Comparison of ENCODE assay signal across 14 mouse cellular contexts in genomic region chr8:126919703-126920102, GRCm38 (mm10). TPM values are rescaled to one million over a fixed set of nuclear protein-coding genes. Genes with fewer than 3 reads are reported as not detected.
DNase-seq lines count a peak whose midpoint lies in the region; ATAC-seq and TF ChIP-seq lines count a peak whose summit lies in the region.
"Had no signal": no experiment of that assay in that cellular context is flagged by ENCODE, and none has a peak within 500 bp of the region (broad histone marks: within the 10 kb centered on the region; RNA-seq: fewer than 3 reads in every experiment).

No protein-coding gene starts in this region.

- no peak for TF ChIP-seq CTCF in gastrocnemius, adult 2 months (IDR thresholded peaks at IDR 0.05)

- H3K9ac ChIP-seq in hindbrain, embryonic 14.5 days: no peak overlapping the region
- 0 out of 2 replicates have a peak overlapping the region, but pooled peaks have one; percentile 10 for H3K9ac ChIP-seq in lung, embryonic 16.5 days (ENCODE audit: low read length)
- no peak overlapping the region; the same call in 1 of the 2 replicates for H3K9ac ChIP-seq in stomach, embryonic 16.5 days (ENCODE audit: low read length)
- H3K9ac ChIP-seq: liver, embryonic 14.5 days; midbrain, embryonic 15.5 days had no signal

- no peak for ATAC-seq in hindbrain, embryonic 14.5 days (ENCODE audit: low FRiP score)
- no peak for ATAC-seq in lung, embryonic 16.5 days (ENCODE audit: low read depth)
- no peak for ATAC-seq in stomach, embryonic 16.5 days (ENCODE audit: insufficient read depth, low FRiP score)
- ATAC-seq: midbrain, embryonic 15.5 days had no signal

- no peaks in the 10 kb centered on the region for H3K9me3 ChIP-seq in hindbrain, embryonic 10.5 days
- no peaks in the 10 kb centered on the region for H3K9me3 ChIP-seq in hindbrain, embryonic 14.5 days (ENCODE audit: control insufficient read depth, low read length)
- H3K9me3 ChIP-seq in lung, embryonic 16.5 days (ENCODE audit: control insufficient read depth, low read length): no peaks in the 10 kb centered on the region
- no peaks in the 10 kb centered on the region for H3K9me3 ChIP-seq in stomach, embryonic 16.5 days (replicated peaks; ENCODE audit: control insufficient read depth, low read length)
- H3K9me3 ChIP-seq: midbrain, embryonic 15.5 days had no signal

- no peaks in the 10 kb centered on the region for H3K27me3 ChIP-seq in hindbrain, embryonic 10.5 days (ENCODE audit: insufficient read depth, poor library complexity, severe bottlenecking)
- H3K27me3 ChIP-seq in hindbrain, embryonic 14.5 days (ENCODE audit: control insufficient read depth, insufficient read depth, low read length): no peaks in the 10 kb centered on the region
- H3K27me3 ChIP-seq in lung, embryonic 16.5 days (ENCODE audit: control insufficient read depth, insufficient read depth, low read depth, low read length): no peaks in the 10 kb centered on the region
- no peaks in the 10 kb centered on the region for H3K27me3 ChIP-seq in stomach, embryonic 16.5 days (ENCODE audit: control insufficient read depth, insufficient read depth, low read length)
- H3K27me3 ChIP-seq: CH12.LX; midbrain, embryonic 15.5 days had no signal

- 92% methylated on average over 5 of the region's 5 CpGs for WGBS in hindbrain, embryonic 10.5 days
- 94% methylated on average over 5 of the region's 5 CpGs for WGBS in hindbrain, embryonic 14.5 days
- 82% methylated on average over 5 of the region's 5 CpGs for WGBS in lung, embryonic 16.5 days
- WGBS in stomach, embryonic 16.5 days: 83% methylated on average over 5 of the region's 5 CpGs

- no peak for DNase-seq in gastrocnemius, adult 2 months
- no peak for DNase-seq in gastrocnemius, adult 18-20 months (ENCODE audit: low spot score)
- DNase-seq in hindbrain, embryonic 10.5 days (ENCODE audit: low spot score): no peak
- DNase-seq in hindbrain, embryonic 14.5 days (ENCODE audit: low spot score): no peak
- no peak for DNase-seq in lung, adult 18-20 months
- no peak for DNase-seq in urinary bladder, adult 18-20 months (ENCODE audit: low spot score in 2 of 2)
- DNase-seq: cerebellum, postnatal 36 days; right cerebral cortex, postnatal 14 days had no signal

- H3K4me2 ChIP-seq in hindbrain, embryonic 14.5 days (replicated peaks): no peak overlapping the region
- H3K4me2 ChIP-seq in lung, embryonic 16.5 days (ENCODE audit: low read depth, low read length): no peak overlapping the region
- H3K4me2 ChIP-seq in stomach, embryonic 16.5 days (ENCODE audit: low read depth, low read length): no peak overlapping the region
- H3K4me2 ChIP-seq: midbrain, embryonic 15.5 days had no signal

- peaks cover 21% of the 10 kb centered on the region for H3K4me1 ChIP-seq in hindbrain, embryonic 10.5 days (replicated peaks)
- peaks cover 4% of the 10 kb centered on the region; the same call in 1 of the 2 replicates for H3K4me1 ChIP-seq in hindbrain, embryonic 14.5 days (replicated peaks; ENCODE audit: control insufficient read depth, insufficient read depth, low read length)
- H3K4me1 ChIP-seq in lung, embryonic 16.5 days (replicated peaks; ENCODE audit: control insufficient read depth, insufficient read depth, low read length): peaks cover 23% of the 10 kb centered on the region
- H3K4me1 ChIP-seq in stomach, embryonic 16.5 days (ENCODE audit: control insufficient read depth, insufficient read depth, low read length): peaks cover 9% of the 10 kb centered on the region; the same call in 1 of the 2 replicates

- H3K27ac ChIP-seq in gastrocnemius, adult 2 months: peak overlapping the region; percentile 71
- 0 out of 2 replicates have a peak overlapping the region, but pooled peaks have one; percentile 50 for H3K27ac ChIP-seq in hindbrain, embryonic 10.5 days
- no peak overlapping the region for H3K27ac ChIP-seq in hindbrain, embryonic 14.5 days
- H3K27ac ChIP-seq in lung, embryonic 16.5 days (ENCODE audit: low read length): no peak overlapping the region
- 0 out of 2 replicates have a peak overlapping the region, but pooled peaks have one; percentile 6 for H3K27ac ChIP-seq in stomach, embryonic 16.5 days (ENCODE audit: low read length)
- H3K27ac ChIP-seq: liver, embryonic 14.5 days; midbrain, embryonic 15.5 days had no signal

- 0 out of 2 replicates have a peak, but pooled peaks cover 14% of the 10 kb centered on the region for H3K36me3 ChIP-seq in hindbrain, embryonic 10.5 days
- no peaks in the 10 kb centered on the region for H3K36me3 ChIP-seq in hindbrain, embryonic 14.5 days (replicated peaks; ENCODE audit: control insufficient read depth, insufficient read depth)
- no peaks in the 10 kb centered on the region for H3K36me3 ChIP-seq in lung, embryonic 16.5 days (ENCODE audit: control insufficient read depth, insufficient read depth, low read length)
- H3K36me3 ChIP-seq in stomach, embryonic 16.5 days (ENCODE audit: control insufficient read depth, insufficient read depth, low read length): no peaks in the 10 kb centered on the region
- H3K36me3 ChIP-seq: midbrain, embryonic 15.5 days had no signal

- intact Hi-C loops in gastrocnemius, adult 2 months (cut with DNase I): loop anchor here (2.0 to 5.0 kb wide), 6 partner anchors 183 to 437 kb away; no protein-coding TSS in a partner anchor

- no peak overlapping the region for H3K4me3 ChIP-seq in gastrocnemius, adult 2 months
- H3K4me3 ChIP-seq in hindbrain, embryonic 10.5 days: no peak overlapping the region
- H3K4me3 ChIP-seq in hindbrain, embryonic 14.5 days (replicated peaks; ENCODE audit: low read length): no peak overlapping the region
- H3K4me3 ChIP-seq in lung, embryonic 16.5 days (ENCODE audit: low read length): no peak overlapping the region
- no peak overlapping the region for H3K4me3 ChIP-seq in stomach, embryonic 16.5 days (replicated peaks; ENCODE audit: low read length)
- H3K4me3 ChIP-seq: layer of hippocampus, adult 2 months; midbrain, embryonic 15.5 days had no signal

RNA-seq across cellular contexts. Expression of gene Tomm20, which starts 25.9 kb away (rescaled TPM):
- total RNA-seq in gastrocnemius, adult 2 months (2021): 100 to 1,000 TPM in 1 of 2 experiments, 10 to 100 TPM in 1; 92.0 to 104 TPM
- total RNA-seq in gastrocnemius, adult 18-20 months (2021): 100 to 1,000 TPM in 1 of 2 experiments, 10 to 100 TPM in 1; 98.0 to 115 TPM
- 250 and 288 TPM in 2 replicates for polyA plus RNA-seq in hindbrain, embryonic 10.5 days (2016; fragmentation: Nextera tagmentation; extraction: Ambion mirVana)
- 208 and 216 TPM in 2 replicates for polyA plus RNA-seq in hindbrain, embryonic 14.5 days (2014; fragmentation: Nextera tagmentation; extraction: Ambion mirVana)
- 188 and 206 TPM in 2 replicates for polyA plus RNA-seq in lung, embryonic 16.5 days (2015; fragmentation: Nextera tagmentation; extraction: Ambion mirVana)
- polyA plus RNA-seq in stomach, embryonic 16.5 days (2015; fragmentation: Nextera tagmentation; extraction: Ambion mirVana): 170 and 206 TPM in 2 replicates

RNA-seq across cellular contexts. Expression of gene Rbm34, which starts 51.2 kb away (rescaled TPM):
- total RNA-seq in gastrocnemius, adult 2 months (2021): 1 to 10 TPM; 4.7 to 4.8 TPM
- total RNA-seq in gastrocnemius, adult 18-20 months (2021): 1 to 10 TPM; 4.4 to 6.2 TPM
- 22.2 and 22.6 TPM in 2 replicates for polyA plus RNA-seq in hindbrain, embryonic 10.5 days (2016; fragmentation: Nextera tagmentation; extraction: Ambion mirVana)
- polyA plus RNA-seq in hindbrain, embryonic 14.5 days (2014; fragmentation: Nextera tagmentation; extraction: Ambion mirVana): 23.2 and 24.3 TPM in 2 replicates
- 16.7 and 17.1 TPM in 2 replicates for polyA plus RNA-seq in lung, embryonic 16.5 days (2015; fragmentation: Nextera tagmentation; extraction: Ambion mirVana)
- 13.4 and 17.8 TPM in 2 replicates for polyA plus RNA-seq in stomach, embryonic 16.5 days (2015; fragmentation: Nextera tagmentation; extraction: Ambion mirVana)

Comparison
In these comparisons a context has a peak if more than half of its experiments do, and no peak if none do; other contexts are left out.
1. H3K27ac ChIP-seq: peak in gastrocnemius, adult 2 months (single experiment), hindbrain, embryonic 10.5 days (single experiment) and stomach, embryonic 16.5 days (single experiment); none in hindbrain, embryonic 14.5 days (single experiment) and lung, embryonic 16.5 days (single experiment).